Mouse (Mus musculus) bone marrow macrophage, adult 2 months (primary cell): ENCODE results near the gene Parp1. TPM values are rescaled to one million over a fixed set of nuclear protein-coding genes. Genes with fewer than 3 reads are reported as not detected.
"Not testable (repeated sequence)": the region's sequence is repeated elsewhere in the genome, so short reads cannot be mapped to it uniquely, and the experiment has no call there.

Source experiments
- H3K27ac ChIP-seq: 2 replicates; pipeline ENCODE4 v1.5.1; 2012; ENCODE audit warnings: low read depth, low read length; ENCODE audit not compliant: insufficient read depth
- H3K4me1 ChIP-seq: 2 replicates; pipeline ENCODE4 v1.6.1; 2012; ENCODE audit warnings: low read length; ENCODE audit not compliant: control insufficient read depth, insufficient read depth
- H3K4me3 ChIP-seq: 2 replicates; pipeline ENCODE4 v1.5.1; 2012; ENCODE audit warnings: mild to moderate bottlenecking, low read length, moderate library complexity; ENCODE audit not compliant: insufficient read depth
- CTCF ChIP-seq: IDR thresholded peaks from 2 replicates; pipeline ENCODE4 v1.5.1; 2012; ENCODE audit warnings: low read depth, mild to moderate bottlenecking, low read length, moderate library complexity
- POLR2A ChIP-seq: IDR thresholded peaks from 2 replicates; pipeline ENCODE4 v1.6.1; 2012; ENCODE audit warnings: mild to moderate bottlenecking, low read depth, low read length, borderline replicate concordance
- polyA plus RNA-seq: library from polyadenylated mRNA; stranded (reverse); fragments of >200 nt; gene quantifications from 2 replicates; pipeline ENCODE4 v1.2.4, GENCODE M21; 2012; ENCODE audit not compliant: missing spikeins, insufficient read depth, insufficient read length

Gene Parp1
- polyA plus RNA-seq, 1 experiment, result 52.0 TPM

DNA sequence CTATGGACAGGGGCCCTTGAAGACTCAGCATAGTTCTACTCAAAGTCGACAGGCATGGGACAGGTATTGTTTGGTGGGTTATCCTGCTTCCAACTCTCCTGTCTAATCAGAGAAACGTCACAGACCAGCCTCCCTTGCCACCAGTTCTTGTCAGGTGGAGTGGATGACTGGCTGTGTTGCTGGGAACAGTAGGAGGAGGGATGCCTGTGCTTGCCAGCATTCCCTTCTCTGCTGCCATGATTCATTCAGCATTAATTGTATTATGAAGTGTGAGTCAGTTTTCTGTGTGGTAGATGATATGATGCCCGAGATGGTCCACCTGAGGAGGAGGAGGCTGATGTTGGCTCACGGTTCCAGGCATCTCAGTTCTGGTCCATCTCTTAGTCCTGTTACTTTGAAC, 9.1 kb downstream of the Parp1 start:
- TF ChIP-seq POLR2A (no peak), CTCF (no peak)
- no peaks in the 10 kb centered on the region for H3K4me1 ChIP-seq
- H3K27ac ChIP-seq, result no peak overlapping the region
- no peak overlapping the region for H3K4me3 ChIP-seq

DNA sequence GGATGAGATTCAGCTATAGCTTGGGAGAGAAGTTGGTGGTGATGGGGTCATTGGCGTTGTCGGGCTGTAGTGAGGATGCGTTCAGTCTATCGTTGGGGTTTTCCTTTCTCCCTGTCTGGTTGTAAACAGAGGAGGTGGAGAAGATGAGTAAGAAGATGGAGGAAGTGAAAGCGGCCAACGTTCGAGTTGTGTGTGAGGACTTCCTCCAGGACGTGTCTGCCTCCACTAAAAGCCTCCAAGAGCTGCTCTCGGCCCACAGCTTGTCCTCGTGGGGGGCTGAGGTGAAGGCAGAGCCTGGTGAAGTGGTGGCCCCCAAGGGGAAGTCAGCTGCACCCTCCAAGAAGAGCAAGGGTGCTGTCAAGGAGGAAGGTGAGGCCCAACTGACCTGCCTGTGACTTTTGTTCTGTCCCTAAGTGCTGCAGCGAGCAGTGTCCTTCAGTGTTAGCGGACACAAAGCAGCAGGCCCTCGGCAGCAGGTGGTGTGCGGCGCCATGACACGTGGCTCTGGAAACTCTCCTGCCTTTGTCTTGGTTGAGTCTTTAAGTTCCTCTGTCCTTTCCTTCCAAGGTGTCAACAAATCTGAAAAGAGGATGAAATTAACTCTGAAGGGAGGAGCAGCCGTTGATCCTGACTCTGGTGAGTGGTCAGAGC, 19.2 kb downstream of the Parp1 start:
- Histone ChIP-seq H3K4me1 (peaks cover 26% of the 10 kb centered on the region), H3K4me3 (no peak overlapping the region), H3K27ac (peak overlapping the region; percentile 68)
- no peak for TF ChIP-seq CTCF
- no peak for TF ChIP-seq POLR2A

DNA sequence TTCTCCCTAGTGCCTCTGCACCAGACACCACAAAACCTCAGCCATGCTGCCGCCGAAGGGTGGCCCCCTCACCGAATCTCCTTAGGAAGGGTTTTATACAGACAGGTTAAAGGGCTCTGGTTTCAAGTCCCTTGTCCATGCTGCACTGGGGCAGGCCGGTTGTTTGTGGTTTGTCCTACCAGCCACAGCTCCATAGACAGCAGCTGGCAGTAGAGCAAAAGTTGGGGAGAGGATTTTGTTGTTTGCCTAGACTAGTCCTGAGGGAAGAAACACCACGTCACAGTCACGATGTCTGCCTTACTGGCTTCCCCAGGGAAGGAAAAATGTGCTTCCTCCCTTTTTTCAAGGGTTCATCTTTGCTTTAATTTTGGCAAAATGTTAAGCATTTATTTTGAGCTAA, 31.9 kb downstream of the Parp1 start:
- no peak for TF ChIP-seq POLR2A
- no peak overlapping the region for H3K4me3 ChIP-seq
- peak overlapping the region; percentile 97 for H3K27ac ChIP-seq
- H3K4me1 ChIP-seq, result peaks cover 52% of the 10 kb centered on the region

DNA sequence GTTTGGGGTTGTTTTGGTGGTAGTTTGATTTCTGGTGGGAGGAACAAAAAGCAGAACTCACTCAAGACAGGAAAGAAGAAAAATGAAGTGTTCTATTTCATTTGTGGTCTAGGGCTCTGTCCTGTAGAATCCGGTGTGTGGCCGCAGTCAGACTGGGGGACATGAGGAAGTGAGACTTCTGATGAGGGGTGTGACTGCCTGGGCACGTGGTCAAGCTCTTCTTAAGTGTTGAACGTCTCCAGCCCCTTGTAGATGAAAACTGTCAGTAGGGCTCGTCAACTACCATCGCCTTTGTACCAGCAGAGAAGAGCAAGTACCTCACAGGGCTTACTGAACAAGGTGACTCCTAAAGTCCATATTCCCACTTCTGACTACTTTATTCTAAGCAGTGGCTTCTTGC, 33.1 kb downstream of the Parp1 start:
- TF ChIP-seq POLR2A (no peak), CTCF (no peak)
- Histone ChIP-seq H3K27ac (peak overlapping the region; percentile 97), H3K4me1 (peaks cover 62% of the 10 kb centered on the region), H3K4me3 (no peak overlapping the region)

DNA sequence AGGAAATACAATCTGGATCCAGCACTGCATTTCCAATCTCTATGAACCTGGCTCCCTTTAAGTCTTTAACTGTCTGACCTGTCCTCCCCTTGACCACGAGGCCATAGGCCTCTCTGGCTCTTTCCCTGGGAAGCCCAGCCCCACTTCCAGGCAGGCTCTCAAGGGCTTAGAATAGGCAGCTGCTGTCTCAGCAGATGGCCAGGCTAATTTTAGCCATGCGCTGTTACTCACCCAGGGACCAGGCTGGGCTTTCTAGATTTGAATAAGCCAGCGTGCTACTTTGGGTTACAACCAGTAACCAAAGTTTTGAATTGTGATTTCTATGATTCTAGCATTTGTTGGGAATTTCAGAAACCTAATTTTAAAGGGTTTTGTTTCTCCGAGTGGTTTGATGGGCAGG, 35.9 kb downstream of the Parp1 start:
- TF ChIP-seq CTCF (no peak), POLR2A (no peak)
- Histone ChIP-seq H3K4me3 (no peak overlapping the region), H3K4me1 (peaks cover 73% of the 10 kb centered on the region), H3K27ac (peak overlapping the region; percentile 96)

DNA sequence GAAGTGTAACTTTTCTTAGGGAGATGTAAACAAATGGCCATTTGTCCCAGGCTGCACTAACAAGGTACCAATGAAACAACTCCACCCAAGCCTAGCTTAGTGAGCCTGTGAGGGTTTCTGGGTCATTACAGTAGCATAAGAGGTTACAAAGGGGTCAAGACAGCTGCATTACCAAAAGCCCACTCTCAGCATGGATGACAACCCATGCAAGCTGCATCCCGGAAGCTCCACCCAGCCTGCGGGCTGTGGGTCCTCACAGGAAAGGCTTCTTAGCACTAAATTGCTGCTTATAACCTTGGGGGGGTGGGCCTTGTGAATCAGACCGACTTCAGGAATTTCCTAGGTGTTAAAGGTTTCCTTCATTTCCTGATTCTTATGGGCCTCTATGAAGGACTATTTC, 37.4 kb downstream of the Parp1 start:
- Histone ChIP-seq H3K4me1 (peaks cover 58% of the 10 kb centered on the region), H3K4me3 (no peak overlapping the region), H3K27ac (peak overlapping the region; percentile 96; the same call in 1 of the 2 replicates)
- TF ChIP-seq CTCF, result no peak
- TF ChIP-seq POLR2A, result no peak

DNA sequence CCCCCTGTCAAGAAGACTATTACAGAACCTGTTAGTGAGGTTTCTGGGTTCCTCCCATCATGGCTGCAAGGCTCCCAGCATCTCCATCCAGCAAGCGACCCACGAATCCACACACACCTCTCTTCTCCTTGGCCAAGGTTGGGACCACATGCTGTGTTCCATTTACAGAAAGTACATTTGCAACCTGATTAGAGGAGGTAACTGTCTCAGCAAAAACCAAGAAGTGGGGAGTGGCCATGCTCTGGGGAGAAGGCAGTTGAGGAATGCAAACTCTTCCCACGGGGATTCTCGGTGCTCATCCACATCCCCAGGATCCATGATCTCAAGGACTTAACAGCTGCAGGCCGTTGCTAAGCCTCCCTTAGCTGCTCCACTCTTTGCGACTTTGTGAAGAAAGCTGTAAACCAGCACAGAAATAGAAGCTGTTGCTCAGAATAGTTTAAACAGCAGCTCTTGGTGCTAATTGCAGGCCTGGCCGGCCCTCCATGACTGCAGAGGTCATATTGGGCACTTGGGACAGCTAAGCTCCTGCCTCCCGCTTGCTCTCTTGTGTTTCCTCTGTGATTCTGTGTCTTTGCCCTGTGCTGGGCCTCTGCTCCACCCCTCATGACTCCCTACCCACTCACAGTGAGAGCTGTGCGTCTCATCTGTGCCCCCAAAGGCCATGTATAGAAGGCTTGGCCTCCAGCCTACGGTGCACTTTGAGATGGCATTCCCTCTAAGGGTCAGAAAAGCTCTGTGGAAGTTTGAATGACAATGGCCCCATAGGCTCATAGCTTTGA, 38.3 kb downstream of the Parp1 start:
- peaks cover 52% of the 10 kb centered on the region for H3K4me1 ChIP-seq
- TF ChIP-seq POLR2A (no peak), CTCF (no peak)
- peak overlapping the region; percentile 57 for H3K27ac ChIP-seq

DNA sequence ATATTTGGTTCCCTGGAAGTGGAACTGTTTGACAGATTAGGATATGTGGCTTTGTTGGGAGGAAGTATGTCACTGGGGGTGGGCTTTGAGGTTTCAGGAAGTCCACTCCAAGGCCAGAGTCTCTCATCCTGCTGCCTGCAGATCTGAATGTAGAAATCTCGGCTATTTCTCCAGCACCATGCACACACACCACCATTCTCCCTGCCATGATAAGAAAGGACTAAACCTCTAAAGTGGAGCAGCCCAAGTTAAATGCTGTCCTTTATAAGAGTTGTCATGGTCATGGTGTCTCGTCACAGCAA, 38.8 kb downstream of the Parp1 start:
- Histone ChIP-seq H3K4me1 (peaks cover 47% of the 10 kb centered on the region), H3K27ac (peak overlapping the region; percentile 57), H3K4me3 (no peak overlapping the region)
- no peak for TF ChIP-seq POLR2A
- no peak for TF ChIP-seq CTCF

More for the DNA sequence above, 38.3 kb downstream of the Parp1 start:
- H3K4me3 ChIP-seq, result no peak overlapping the region

DNA sequence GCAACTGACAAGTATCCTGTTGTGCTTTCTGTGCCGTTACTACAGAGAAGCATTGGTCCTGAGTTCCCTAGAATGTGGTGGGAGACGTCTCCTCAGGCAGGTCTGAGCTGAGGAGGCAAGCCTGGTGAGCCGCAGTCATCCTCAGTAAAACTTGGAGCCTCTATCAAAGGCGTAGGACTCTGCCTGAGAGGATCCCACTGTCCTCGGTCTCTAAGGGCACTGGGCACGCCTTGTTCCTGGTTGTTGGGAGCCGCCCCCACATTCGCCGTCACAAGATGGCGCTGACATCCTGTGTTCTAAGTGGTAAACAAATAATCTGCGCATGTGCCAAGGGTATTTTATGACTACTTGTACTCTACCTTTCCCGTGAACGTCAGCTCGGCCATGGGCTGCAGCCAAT, 43.1 kb downstream of the Parp1 start:
- H3K4me1 ChIP-seq, result peaks cover 15% of the 10 kb centered on the region
- H3K27ac ChIP-seq, H3K4me3 ChIP-seq: not testable (repeated sequence)

DNA sequence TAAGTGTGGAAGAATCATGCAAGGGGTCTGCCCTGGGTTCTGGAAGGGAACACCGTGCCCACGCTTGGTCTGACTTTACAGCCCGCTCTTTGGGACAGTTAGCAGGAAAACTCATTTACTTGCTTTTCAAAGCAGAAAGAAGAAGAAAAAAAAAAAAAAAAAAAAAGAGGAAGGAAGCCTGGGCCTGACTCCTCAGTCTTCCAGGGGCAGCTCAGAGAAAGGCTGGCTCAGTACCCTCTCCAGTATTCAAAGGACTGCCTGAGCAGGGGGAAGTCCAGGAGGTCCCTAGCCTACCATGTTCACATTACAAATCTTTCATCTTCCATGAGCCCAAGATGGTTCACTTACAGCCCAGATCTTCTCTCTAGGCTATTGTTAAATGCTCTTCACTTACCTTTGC, 48.0 kb downstream of the Parp1 start:
- Histone ChIP-seq H3K4me3 (no peak overlapping the region), H3K27ac (peak overlapping the region; percentile 72), H3K4me1 (peaks cover 11% of the 10 kb centered on the region)
- TF ChIP-seq POLR2A (no peak), CTCF (no peak)

DNA sequence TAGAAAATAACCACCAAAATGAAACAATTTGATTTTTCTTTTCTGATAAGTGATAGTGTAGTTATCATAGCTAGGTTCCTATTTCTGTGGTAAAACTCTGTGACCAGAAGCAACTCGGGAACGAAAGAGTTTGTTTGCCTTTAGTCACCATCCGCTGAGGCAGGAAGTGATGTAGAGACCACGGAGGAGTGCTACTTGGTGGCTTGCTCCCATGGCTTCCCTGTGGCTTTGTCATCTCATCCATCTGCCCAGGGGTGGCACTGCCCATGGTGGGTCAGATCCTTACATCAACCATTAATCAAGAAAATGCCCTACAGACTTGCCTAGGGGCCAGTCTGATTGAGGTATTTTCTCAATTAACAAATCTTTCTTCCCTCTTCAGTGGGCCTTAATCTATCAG, 53.7 kb downstream of the Parp1 start:
- no peak for TF ChIP-seq CTCF
- H3K27ac ChIP-seq, result no peak overlapping the region
- H3K4me3 ChIP-seq, result no peak overlapping the region
- H3K4me1 ChIP-seq, result peaks cover 9% of the 10 kb centered on the region
